Mouse (Mus musculus): ENCODE results near the gene Rufy4.

Gene Rufy4

DNA sequence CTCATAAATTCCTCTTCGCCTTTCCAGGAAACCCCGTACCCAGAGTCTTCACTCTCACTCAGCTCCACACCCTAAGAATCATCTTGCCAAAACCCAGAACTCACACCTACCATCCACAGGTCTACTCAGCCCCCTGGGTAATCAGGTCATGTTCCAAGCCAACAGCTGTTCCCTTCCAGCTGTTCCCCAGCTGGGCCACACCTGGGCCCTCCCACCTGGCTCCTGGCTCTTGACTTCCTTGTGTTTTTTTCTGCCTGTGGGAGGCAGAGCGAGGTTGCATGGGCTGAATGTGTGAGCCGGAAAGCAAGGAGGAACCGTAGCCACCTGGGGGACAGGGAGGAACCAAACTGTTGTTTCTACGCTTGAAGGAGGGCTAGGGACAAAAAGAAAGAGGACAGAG is 19.1 kb upstream of the Rufy4 start:
- no peak for DNase-seq

DNA sequence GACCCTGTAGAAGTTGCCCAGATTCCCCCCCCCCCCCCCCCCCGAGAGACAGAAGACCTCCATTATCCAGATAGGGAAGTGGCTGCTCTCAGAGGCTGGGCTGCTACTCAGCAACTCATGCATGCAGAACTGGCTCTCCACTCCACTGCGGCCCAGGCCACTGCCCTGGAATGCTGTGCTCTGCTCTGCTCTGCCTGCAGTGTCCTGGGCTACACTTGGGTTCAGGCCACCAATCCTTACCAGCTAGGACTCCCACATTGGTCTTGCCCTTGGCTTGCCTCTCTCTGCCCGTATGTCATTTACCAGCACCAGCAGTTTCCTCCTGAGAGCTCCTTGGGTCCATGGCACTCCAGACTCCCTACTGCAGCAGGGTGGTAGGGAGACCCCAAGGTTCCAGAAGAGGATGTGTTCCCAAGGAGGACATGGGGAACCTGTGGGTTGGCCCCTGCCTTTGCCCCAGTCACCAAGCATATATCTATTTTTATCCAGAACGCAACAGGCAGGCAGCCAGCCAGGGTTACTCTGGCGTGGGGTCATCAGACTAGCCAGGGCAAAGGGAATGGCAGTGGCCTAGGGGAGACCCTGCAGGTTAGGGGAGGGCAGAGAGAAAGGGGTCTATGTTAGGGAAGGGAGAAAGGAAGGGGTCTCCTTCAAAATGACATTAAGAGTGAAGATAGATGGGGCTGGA is 17.3 kb upstream of the Rufy4 start:
- no peak for DNase-seq

DNA sequence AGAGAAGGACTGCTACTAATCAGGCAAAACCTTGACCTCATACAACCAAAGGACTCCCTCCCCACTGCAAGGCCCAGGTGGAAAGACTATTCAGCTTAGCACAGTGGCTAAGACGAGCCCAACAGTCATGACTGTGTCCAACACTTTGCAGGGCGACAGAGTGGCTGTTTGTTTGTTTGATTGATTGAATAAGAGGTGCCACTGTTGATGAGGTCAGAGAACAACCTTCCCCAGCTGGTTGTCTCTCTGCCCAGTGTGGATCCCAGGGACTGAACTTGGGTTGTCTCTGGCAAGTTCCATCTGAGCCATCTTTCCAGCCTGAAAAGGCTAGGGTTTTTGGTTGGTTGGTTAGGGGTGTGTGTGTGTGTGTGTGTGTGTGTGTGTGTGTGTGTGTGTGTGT is 15.7 kb upstream of the Rufy4 start:
- no peak for DNase-seq

DNA sequence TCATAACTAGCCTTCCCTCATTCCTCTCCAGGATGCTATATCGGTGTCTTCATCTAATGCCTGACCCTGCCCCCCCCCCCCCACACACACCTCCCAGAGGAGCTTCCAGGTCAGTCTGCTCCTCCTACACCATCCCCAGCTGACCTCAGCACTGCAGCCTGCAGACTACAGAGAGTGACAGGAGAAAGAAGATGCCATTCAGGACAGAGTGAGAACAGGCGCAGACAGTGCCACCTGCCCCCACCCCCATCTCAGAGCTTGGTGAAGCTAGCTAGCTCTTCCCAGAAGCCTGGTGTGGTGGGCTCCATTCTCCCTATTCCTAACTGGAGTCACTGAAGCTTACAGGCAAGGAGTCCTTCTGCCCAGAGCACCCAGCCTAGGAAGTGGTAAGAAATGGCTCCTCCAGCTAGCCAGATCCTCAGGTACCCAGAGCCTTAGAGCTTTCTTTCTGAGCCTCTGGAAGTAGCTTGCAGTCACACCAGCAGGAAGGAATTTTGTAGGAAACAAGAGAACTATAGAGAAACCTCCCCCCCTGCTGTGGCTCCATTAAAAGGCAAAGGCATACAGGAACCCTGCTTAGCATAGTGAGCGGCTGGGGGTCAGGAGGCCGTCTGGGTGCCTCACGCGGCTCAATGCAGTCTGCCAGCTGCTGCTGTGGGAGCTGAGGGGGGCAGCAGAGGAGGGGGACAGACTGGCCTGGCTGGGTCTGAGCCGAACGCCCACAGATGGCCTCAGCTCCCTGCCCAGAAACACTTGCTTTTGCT is 14.2 kb upstream of the Rufy4 start:
- peak; percentile 38 for DNase-seq

DNA sequence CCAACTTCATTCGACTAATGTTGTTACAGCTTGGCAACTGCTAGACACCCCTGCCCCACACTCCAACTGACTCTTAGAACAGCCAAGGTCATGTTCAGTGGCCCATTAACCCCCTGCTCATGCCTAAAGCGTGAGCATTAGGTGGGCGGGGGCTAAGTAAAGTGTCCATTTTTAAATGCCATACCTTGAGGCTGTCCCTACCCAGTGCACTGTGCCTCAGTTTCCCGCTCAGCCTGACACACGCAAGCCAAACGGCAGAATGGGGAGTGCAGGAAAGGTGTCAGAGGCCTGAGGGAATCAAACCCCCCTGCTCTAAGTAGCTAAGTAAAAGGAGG is 13.7 kb upstream of the Rufy4 start:
- DNase-seq = no peak

DNA sequence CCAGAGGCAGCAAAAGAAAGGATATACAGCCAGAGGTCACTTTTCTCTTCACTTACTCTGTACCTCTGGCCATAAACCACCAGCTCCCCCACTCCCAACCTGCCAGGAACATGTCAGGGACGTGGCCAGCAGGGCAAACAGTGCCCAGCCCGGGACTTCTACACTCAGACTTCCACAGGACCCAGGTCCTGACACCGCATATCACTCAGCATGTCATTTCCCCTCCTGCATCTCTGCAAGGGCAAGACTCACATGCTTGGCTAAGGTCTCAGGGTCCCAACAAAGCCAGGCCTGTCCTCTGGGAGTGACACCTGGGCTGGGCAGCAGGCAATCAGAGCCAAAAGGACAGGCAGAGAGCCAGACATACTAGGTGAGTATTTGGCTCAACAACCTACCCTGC is 12.3 kb upstream of the Rufy4 start:
- no peak for DNase-seq

DNA sequence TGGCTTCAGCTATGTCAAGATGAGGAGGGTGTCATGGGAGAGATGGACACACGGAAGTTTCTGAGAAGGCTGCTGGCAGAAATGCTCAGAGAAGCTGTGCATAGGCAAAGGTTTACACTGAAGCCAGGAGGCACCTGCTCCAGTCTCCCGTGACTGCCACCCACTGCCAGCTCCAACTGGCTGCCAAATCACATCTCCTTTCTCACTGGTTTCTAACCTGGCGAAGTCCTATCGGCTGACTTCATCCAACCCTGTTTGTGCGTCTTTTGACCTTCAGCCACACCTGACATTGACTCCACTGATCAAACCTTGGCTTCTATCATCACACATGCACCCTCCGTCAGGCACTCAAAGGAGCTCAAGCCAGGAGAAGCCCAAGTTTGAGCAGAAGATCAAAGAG is 7.5 kb upstream of the Rufy4 start:
- no peak for DNase-seq

DNA sequence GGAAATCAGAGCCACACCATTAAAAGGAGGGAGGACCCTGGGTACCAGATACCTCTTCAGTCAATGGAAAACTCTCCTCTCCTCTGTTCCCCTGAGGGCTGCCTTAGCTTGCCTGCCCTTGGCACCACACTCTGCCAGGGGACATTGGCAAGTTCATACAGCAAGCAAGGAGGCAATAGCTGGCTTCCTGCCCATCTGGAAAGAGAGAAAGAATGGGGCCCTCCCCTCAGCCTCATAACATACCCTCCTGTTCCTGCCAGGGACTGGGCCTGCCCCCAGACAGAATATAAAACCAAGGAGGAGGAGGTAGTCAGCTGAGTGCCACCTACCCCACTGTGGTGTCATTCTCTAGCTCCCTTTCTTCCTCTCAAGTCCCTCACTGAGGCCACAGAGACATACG is 6.2 kb upstream of the Rufy4 start:
- DNase-seq = peak; percentile 29

DNA sequence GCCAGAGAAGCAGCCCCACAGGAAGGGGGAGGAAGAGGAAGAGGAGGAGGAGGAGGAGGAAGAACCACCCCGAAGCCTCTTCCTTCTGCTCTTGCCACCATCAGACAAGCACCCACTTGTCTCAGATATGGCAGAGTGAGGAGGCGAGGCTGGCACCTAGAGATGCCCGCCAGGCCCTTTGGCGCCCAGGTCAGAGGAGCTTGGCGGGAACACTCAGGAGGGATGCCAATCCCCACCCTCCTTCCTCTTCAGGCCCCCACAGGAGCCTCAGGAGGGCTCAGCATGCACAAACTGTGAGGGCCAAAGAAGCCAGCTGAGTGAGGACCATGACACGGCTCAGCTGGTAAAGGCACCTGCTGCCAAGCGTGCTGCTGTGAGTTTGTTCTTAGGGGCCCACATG is 4.2 kb upstream of the Rufy4 start:
- no peak for DNase-seq

DNA sequence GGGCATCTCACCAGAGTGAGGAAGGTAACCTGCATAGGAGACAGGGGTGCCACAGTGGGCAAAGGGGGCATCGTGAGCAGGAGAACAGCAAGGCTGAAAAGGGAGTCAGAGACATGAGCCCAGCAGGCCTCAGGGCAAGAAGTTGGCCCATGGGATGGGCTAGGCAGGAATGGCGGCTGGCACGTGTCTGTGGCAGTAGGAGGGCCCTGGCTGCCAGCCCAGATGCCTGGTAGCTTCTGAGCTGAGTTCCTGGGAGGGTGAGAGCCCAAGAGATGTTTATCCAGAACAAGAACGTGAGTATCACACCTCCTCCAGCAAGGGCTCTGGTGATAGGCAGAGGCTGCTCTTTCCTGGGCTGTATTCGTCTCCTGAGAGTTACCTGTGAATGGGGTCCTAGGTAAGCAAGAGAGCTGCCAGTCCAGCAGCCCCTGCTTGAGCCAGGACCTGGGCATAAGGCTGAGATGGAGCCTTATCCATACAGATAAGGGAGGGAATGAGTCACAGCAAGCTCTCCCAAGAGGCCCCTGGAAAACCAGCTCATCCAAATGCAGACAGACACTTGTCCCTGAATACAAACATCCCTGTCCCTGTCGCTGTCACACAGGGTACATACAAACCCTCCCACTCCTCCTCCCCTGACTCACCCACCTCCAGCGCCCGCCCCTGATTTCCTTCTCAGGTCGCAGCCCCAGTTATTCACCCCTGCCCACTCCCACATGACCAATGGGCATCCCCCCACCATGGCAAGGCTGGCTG is 3.3 kb upstream of the Rufy4 start:
- peak; percentile 49 for DNase-seq

DNA sequence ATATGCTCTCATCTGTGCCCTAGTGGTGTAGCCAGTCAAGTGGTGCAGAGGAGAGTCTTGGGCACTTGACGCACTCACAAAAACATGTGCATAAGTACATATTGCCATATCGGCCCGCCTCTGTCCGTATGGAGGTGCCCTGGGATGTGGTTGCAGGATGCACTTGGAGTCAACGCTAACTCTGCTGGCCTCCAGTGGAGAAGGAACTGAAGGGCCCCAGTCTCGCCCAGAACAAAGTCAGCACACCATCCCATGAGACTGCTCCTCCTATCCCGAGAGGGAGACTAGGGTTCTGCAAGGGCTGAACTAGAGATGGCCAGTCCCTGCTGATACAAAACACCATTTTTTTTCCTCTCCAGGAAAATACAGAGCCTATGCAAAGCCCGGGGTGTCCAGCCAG is 2.1 kb upstream of the Rufy4 start:
- DNase-seq = no peak

DNA sequence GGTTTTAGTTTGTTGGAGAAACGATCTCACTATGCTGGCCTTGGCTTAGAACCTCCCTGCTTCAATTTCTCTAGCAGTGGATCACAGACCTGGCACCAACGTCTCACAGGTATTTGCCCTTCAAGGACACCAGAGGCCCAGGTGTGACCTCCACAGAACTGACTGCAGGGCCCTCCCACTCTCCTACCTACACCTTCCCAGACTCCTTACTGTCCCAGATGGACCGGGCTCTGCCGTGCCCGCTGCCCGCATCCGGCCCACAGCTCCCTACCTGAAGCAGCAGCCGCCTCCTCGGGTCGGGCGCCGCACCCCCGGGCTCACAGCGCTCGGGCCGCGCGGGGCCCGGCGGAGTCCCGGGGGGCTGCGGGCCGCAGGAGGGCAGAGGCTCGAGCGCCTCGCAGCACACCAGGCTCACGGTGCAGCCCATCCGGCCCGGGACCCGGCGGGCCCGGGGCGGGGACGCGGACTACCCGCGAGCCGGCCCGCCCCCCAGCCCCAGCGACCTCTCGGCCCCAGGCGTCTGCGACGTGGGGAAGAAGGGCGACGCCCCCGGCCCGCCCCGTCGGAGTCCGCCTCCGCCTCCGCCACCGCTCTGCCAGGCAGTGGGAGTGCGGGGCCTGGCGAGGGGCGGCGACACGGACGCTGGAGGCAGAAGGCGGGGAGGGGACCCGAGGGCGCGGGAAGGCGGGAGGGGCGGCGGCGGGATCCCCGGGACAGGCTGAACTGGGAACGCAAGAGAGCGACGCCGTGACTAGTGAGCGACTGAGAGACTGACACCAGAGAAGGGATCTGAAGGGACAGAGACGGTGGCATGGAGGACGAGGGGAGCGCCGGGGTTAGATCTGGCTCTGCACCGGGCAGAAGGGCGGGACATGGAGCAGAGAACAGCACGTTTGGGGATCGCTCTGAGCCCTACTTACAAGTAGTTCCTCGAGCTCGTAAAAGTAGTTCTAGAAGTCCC is 1.0 kb upstream of the Rufy4 start, which contains the start of gene Tns1:
Tns1 (minus strand) TSS at position 429 of the 961 bp plus-strand sequence.
- peak; percentile 29 for DNase-seq

DNA sequence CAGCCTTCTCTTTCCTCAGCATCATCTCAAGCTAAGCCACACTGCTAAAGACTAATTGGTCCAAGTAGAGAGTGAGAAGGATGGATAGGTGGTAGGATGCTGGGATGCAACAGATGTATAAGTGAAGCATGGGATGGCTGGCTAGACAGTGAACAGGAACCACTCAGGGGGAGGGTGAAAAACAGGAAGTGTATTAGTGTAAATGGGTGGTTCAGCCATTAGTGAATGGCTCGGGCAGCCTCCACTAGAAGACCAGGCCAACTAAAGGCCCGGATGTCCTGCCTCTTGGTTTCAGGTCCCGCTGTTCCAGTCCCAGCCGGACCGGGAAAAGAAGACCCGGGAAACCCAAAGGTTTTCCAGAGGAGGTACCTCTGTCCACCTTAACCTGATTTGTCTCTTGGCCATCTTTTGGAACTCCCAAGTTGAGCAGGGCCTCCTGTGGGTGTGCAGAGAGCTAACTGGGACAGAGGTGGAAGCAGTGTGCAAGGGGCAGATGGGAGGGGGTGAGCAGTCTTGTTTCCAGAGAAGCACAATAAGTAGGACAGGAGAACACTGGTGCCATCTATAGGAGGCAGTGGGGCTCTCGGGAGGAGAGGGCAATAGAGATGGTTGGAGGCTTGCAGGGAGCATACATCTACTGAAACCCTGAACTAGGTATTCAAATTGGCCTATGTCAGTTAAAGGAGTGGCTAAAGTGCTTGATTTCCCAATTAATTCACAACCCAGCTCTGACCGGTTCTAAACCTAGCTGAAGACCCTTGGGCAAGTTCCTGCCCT is 5.7 kb downstream of the Rufy4 start:
- no peak for DNase-seq

DNA sequence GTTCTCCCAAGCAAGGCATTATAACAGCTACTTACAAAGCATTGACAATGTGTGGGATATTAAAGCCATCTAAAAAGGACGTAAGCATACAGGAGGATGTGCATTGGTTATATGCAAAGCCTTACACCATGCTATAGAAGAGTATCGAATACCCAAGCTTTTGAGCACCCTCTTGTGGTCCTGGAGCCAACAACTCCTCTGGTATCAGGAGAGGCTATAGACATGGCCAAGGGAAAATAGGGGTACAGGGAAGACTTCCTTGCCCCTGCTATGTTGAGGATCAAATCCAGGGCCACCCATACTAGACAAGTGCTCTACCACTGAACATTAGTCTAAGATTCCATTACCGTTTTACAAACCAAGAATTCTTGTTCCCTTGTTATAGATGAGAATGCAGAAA is 6.7 kb downstream of the Rufy4 start:
- DNase-seq = no peak

DNA sequence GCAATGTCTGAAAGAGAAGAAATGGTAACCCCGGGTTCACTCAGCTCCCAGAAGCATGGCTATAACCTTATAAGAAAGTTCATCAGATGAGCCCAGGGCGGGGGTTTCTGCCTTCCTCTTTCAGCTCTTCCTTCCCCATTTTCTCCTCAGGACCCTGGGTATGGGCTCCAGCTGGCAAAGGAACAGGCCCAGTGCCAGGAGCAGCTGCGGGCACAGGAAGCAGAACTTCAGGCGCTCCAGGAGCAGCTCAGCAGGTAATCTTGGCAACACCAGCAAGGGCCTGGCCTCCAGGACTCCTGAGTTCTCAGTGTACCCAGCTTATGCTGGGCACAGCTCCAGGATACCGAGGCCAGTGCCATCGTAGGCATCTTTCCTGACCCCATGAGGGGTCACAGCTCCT is 8.6 kb downstream of the Rufy4 start:
- no peak for DNase-seq

DNA sequence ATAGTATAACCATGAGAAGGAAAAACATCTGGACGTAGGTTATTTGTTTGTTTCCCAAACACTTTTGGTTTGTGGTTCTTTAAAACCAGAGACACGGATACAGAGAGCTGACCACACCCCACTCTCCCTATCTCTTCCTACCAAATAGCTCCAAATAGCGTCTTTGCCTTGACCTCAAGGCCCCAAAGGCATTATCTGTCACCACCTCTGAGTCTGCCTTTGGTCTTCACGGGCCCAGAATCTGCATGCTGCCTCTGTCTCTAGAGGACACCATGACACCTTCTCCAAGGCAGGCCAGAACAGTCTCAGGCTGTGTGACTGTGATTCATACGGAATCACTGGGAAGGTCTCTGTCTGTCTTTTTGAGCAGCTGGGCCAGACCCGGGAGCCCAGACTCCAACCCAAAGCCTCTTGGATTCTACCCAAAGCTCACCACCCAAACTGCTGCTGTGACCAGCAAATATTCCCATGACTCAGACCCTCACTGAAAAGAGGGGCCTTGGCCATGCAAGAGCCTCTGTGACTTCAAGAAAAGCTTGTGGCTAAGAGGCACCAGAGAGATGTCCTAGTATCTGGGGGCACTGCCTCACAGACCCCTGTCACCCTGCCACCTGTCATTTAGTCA is 10.1 kb downstream of the Rufy4 start:
- DNase-seq = no peak

DNA sequence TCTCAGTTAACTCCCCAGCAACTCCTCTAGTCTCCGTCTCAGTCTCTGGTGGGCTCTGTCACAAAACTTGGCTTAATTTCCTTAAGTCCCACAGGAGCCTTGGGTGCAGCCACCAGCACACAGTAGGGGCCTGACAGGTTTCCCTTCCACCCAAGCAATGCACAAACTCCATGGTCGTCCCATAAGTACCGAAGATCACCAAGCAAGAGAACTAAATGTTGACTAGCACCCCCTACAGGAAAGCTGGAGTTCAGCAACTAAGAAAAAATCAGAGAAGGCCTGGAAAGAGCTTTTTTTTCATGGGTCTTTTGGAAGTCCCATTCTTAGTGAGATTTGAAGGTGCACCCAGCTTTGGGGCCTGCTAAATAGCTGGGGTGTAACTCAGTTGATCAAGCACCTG is 14.1 kb downstream of the Rufy4 start:
- no peak for DNase-seq

DNA sequence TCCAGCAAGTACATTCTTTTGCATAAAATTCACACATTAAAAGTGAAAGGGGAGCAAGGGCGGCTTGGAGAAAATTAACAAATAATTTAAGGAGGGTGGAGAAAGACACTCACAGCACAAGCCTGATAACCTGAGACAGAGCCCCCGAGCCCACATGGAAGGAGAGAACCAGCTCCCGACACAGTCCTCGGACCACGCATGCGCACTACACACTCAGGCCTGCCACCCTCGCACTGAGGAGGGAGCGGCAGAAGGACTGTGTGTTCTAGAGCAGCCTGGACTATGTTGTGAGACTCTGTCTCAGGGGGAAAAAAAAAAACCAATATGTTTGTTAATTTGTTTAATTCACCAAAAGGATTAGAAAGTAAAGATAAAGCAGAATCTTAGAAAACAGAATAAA is 16.4 kb downstream of the Rufy4 start:
- DNase-seq = no peak

DNA sequence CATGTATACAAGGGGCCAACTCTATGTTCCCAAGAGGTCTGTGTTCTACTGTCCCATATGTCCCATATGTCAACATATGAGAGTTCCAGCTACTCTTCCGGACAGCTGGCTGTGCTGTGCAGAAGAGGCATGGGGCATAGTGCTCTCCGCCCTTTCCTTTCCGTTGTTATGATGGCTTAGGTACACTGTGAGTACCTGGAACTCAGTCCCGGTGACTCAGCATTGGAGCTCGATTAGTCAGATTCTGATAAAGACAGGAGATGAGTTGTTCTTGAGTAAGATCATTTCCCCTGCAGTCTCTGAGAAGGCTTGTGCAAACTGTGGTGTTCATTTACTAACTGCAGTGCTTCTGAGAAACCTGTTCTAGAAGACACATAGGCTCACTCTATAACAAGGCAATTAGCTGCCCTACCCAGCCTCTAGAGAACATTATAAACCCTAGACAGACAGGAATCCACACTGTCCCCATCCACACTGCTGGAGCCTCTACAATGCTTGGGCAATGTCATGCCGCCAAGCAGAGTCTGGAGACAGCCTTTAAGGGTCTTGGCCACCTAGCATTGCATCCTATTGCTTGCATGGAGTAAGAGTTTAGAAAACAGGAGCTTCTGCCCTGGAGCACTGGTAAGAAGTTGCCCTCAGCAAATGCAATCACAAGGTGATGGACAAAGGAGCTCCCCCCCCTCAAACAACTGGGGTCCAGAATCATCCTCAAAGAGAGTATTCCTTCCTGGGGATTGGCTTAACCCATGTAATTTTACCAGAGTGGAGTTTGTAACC is 24.0 kb downstream of the Rufy4 start:
- DNase-seq = no peak

DNA sequence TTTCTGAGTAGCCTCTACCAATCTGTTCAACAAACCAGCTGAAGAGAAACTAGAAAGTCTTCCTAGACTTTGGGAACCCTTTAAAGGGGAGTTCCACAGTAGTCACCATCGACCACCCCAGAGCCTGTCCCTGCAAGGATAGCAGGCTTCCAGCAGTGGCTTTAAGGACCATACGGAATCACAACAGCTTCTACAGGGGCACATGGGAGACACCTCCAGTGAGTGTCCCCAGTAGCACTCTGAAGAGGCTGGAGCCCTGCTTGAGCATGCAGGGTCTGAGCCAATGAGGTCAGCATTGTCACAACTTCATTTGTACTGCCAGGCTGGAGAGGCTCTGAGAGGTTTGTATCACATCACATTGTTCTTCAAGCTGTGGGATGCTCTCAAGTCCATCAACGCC is 24.8 kb downstream of the Rufy4 start:
- DNase-seq = no peak

DNA sequence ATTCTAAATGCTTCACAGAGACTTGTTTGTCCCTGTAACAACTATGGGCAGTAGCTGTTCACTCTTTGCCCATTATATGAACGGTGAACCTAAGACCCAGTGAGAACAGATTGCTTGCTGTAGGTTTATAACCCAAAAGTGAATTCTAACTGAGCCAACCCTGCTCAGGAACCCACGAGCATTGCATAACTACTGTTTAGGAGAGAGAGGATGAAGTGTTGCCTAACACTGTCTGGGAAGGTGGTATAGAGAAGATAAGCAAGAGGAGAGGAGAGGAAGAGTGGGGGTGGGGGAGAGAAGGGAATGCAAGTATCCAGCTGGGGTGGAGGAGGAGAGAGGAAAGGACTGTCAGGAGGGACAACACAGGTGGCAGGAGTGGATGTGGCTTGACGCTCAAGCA is 25.8 kb downstream of the Rufy4 start:
- no peak for DNase-seq

Measured in right cerebral cortex, postnatal 4 days (tissue).